Mouse (Mus musculus) embryo, embryonic 10 days (tissue): Measurements from ENCODE around the gene Oprd1.

Experiments used
- DNase-seq: peaks from one replicate; pipeline ENCODE4 v3.0.0-alpha.2; 2015; ENCODE audit warnings: low spot score

The Oprd1 gene

GRCm38 (mm10) chr4:132133920-132134319 lies 10.4 kb downstream of the Oprd1 start:
- DNase-seq = no peak

- DNase-seq = no peak
Observed at GRCm38 (mm10) chr4:132133381-132133780, 10.9 kb downstream of the Oprd1 start.

GRCm38 (mm10) chr4:132132297-132132696 lies 12.0 kb downstream of the Oprd1 start:
- no peak for DNase-seq

- no peak for DNase-seq
Observed at GRCm38 (mm10) chr4:132131790-132132189, 12.5 kb downstream of the Oprd1 start.

- no peak for DNase-seq
Observed at GRCm38 (mm10) chr4:132131116-132131515, 13.2 kb downstream of the Oprd1 start.

- DNase-seq = no peak
Observed at GRCm38 (mm10) chr4:132130645-132131044, 13.6 kb downstream of the Oprd1 start.

GRCm38 (mm10) chr4:132130134-132130533 lies 14.2 kb downstream of the Oprd1 start:
- DNase-seq = no peak

- no peak for DNase-seq
Observed at GRCm38 (mm10) chr4:132128997-132129636, 15.2 kb downstream of the Oprd1 start.

GRCm38 (mm10) chr4:132127091-132127490 lies 17.2 kb downstream of the Oprd1 start:
- no peak for DNase-seq

GRCm38 (mm10) chr4:132123166-132123565 lies 21.1 kb downstream of the Oprd1 start:
- no peak for DNase-seq

- DNase-seq = no peak
Observed at GRCm38 (mm10) chr4:132121674-132122073, 22.6 kb downstream of the Oprd1 start.

GRCm38 (mm10) chr4:132119566-132119965 lies 24.7 kb downstream of the Oprd1 start:
- no peak for DNase-seq

- no peak for DNase-seq
Observed at GRCm38 (mm10) chr4:132116315-132116714, 28.0 kb downstream of the Oprd1 start.

- peak; percentile 41 for DNase-seq
Observed at GRCm38 (mm10) chr4:132113411-132114095, 30.7 kb downstream of the Oprd1 start.

GRCm38 (mm10) chr4:132111227-132111626 lies 33.1 kb downstream of the Oprd1 start:
- peak; percentile 43 for DNase-seq

GRCm38 (mm10) chr4:132108221-132108620 lies 36.1 kb downstream of the Oprd1 start:
- no peak for DNase-seq

- DNase-seq = peak; percentile 36
Observed at GRCm38 (mm10) chr4:132101152-132101551, 43.1 kb downstream of the Oprd1 start.

- DNase-seq = no peak
Observed at GRCm38 (mm10) chr4:132099548-132099947, 44.7 kb downstream of the Oprd1 start.

GRCm38 (mm10) chr4:132095043-132095442 lies 49.2 kb downstream of the Oprd1 start:
- DNase-seq = no peak

- no peak for DNase-seq
Observed at GRCm38 (mm10) chr4:132093928-132094327, 50.4 kb downstream of the Oprd1 start.

GRCm38 (mm10) chr4:132093136-132093535 lies 51.1 kb downstream of the Oprd1 start:
- DNase-seq = no peak

- peak; percentile 90 for DNase-seq
Observed at GRCm38 (mm10) chr4:132088921-132089320, 55.4 kb downstream of the Oprd1 start.

- DNase-seq = no peak
Observed at GRCm38 (mm10) chr4:132085114-132085513, 59.2 kb downstream of the Oprd1 start.

- DNase-seq = no peak
Observed at GRCm38 (mm10) chr4:132080492-132080983, 63.7 kb downstream of the Oprd1 start.
